Mouse (Mus musculus) heart, postnatal 0 days (tissue): ENCODE results near the gene Frem1. TPM values are rescaled to one million over a fixed set of nuclear protein-coding genes. Genes with fewer than 3 reads are reported as not detected.

Experiments used
- ATAC-seq: fragments of 200-750 bp; cut with Nextera tagmentation; 2 replicates; pipeline ENCODE4 v1.8.0; 2017; ENCODE audit warnings: low read depth, moderate number of reproducible peaks, moderate library complexity; ENCODE audit not compliant: insufficient read depth
- DNase-seq: peaks from one replicate; pipeline ENCODE4 v3.0.0-alpha.2; 2016; ENCODE audit warnings: low spot score
- H3K27ac ChIP-seq: fragments of 300-500 bp; sonication (generic); 2 replicates; pipeline ENCODE4 v1.5.1; 2014; ENCODE audit warnings: low read depth, mild to moderate bottlenecking
- H3K27me3 ChIP-seq: fragments of 300-500 bp; sonication (generic); 2 replicates; pipeline ENCODE4 v1.6.1; 2014; ENCODE audit warnings: low read length, mixed read lengths; ENCODE audit not compliant: control insufficient read depth, insufficient read depth
- H3K36me3 ChIP-seq: fragments of 300-500 bp; sonication (generic); replicated peaks from 2 replicates; pipeline ENCODE4 v1.6.1; 2014; ENCODE audit warnings: low read length, mixed read lengths; ENCODE audit not compliant: control insufficient read depth, insufficient read depth
- H3K4me1 ChIP-seq: fragments of 300-500 bp; sonication (generic); 2 replicates; pipeline ENCODE4 v1.6.1; 2014; ENCODE audit warnings: antibody characterized with exemption; ENCODE audit not compliant: control insufficient read depth, insufficient read depth
- H3K4me2 ChIP-seq: fragments of 300-500 bp; sonication (generic); 2 replicates; pipeline ENCODE4 v1.6.1; 2014; ENCODE audit warnings: low read depth, mild to moderate bottlenecking, low read length, moderate library complexity
- H3K4me3 ChIP-seq: fragments of 300-500 bp; sonication (generic); 2 replicates; pipeline ENCODE4 v1.5.1; 2014; ENCODE audit warnings: low read depth, low read length
- H3K9ac ChIP-seq: fragments of 300-500 bp; sonication (generic); replicated peaks from 2 replicates; pipeline ENCODE4 v1.6.1; 2014; ENCODE audit warnings: low read depth, low read length, mixed read lengths
- H3K9me3 ChIP-seq: fragments of 300-500 bp; sonication (generic); replicated peaks from 2 replicates; pipeline ENCODE4 v1.6.1; 2016; ENCODE audit warnings: low read length; ENCODE audit not compliant: control insufficient read depth
- CTCF ChIP-seq: IDR thresholded peaks from 2 replicates; pipeline ENCODE4 v1.5.1; 2016; ENCODE audit warnings: antibody characterized with exemption, control low read depth, low read depth
- EP300 ChIP-seq: IDR thresholded peaks from 2 replicates; pipeline ENCODE4 v1.6.1; 2016; ENCODE audit warnings: antibody characterized with exemption, low read depth
- WGBS: fragments of 180-500 bp; shearing (Covaris S2); extraction: QIAGEN DNeasy Blood & Tissue Kit; methylation state at CpG from one replicate; pipeline ENCODE4 v1.1.7; 2014; 5-methylcytosine and 5-hydroxymethylcytosine counted together
- polyA plus RNA-seq: library from polyadenylated mRNA; unstranded; fragments of >200 nt; fragmentation: Nextera tagmentation; extraction: Ambion mirVana; gene quantifications from 2 replicates; pipeline ENCODE4 v1.2.1, GENCODE M21; 2015
- total RNA-seq: library from RNA; depleted of rRNA; stranded (reverse); fragments of >200 nt; gene quantifications from 2 replicates; pipeline ENCODE4 v1.2.3, GENCODE M21; 2014; ENCODE audit warnings: low replicate concordance

Frem1 gene
- total and polyA plus RNA-seq, 2 experiments from 2014 or later: 1.1 to 10.3 TPM

DNA sequence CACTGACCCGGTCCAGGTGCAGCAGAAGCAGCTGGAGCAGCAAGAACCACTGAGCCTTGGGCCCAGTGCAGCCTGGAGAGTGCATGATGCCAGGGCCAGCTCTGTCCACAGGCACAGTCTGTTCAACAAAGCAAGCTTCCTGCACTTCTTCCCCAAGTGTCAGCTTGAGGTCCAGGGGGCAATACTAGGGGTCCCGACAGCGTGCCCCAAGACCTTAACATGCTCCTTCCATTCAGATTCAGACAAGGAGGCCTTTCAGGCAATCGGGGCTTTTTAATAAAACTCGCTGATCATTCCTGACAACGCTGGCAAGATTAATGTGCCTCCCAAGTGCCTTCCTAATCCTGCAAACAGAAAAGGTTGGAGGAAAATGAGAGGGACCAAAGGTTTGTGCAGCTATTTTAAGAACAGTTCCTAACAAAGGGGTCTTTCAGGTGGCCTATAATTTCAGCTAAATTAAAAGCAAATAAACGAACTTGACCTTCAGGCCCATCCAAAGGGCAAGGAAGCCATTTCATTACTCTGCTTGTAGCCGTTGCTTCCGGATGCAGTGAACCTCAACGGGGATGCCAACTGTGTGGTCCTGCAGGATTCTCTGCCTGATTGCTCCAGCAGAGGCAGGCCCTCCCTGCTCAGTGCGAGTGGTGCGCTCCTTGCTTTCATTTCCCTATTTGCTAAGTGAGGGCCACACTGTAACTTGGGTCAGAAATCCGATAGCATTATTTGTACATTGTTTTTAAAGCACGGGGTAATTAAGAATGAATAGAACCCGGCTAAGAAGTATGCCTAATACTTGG is 31.2 kb downstream of the Frem1 start:
- DNase-seq (no peak), ATAC-seq (no peak)
- Histone ChIP-seq H3K4me3 (no peak overlapping the region), H3K36me3 (no peaks in the 10 kb centered on the region), H3K4me2 (no peak overlapping the region), H3K27ac (no peak overlapping the region), H3K9ac (no peak overlapping the region), H3K27me3 (no peaks in the 10 kb centered on the region), H3K9me3 (no peaks in the 10 kb centered on the region), H3K4me1 (no peaks in the 10 kb centered on the region)
- WGBS: 75% methylated on average over 15 of the region's 15 CpGs
- TF ChIP-seq EP300: no peak
- no peak for TF ChIP-seq CTCF

DNA sequence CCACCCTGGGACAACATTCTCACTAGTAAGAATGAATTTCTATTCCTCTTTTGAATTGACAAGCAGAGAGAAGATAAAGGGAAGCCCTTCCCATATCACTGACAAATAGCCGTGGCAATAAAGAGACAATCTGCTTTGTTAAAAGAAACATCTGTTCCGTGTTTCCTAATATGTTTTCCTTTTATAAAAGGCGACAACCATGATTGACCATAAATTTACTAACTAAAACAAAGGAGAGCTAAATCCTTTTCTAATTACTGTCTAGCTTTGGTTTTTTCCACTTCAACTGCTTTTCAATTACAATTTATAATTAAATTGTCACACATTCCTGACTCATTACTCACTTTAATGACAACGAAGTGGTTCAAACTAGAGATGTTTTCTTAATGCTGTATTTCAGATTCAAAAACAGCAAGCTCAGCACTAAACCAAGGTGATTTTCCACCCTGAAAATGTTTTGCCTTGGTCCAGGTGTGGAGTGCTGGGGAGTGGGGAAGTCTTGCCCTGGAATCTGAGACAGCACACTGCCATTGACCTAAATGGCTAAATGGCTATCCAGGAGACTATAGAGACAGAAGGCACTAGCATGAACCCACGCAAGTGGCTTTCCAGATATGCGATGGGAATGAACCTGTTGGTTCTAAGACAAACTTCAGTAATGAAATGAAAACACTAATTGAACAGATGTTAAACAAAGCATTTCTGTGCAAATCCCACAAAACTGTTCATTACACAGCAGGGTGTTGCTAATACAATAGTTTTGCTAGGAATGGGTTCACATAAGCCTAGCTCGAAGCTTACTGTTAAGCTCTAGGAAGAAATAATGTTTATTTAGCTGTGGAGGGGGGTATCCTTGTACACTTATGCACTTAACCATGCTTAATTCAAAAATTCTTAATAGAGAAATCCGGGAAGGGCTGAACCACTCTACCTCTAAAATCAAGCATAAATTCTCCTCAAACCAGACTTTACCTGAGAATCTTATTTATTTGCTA is 33.7 kb downstream of the Frem1 start:
- WGBS: 73% methylated on average over 8 of the region's 8 CpGs
- no peak overlapping the region for H3K27ac ChIP-seq

DNA sequence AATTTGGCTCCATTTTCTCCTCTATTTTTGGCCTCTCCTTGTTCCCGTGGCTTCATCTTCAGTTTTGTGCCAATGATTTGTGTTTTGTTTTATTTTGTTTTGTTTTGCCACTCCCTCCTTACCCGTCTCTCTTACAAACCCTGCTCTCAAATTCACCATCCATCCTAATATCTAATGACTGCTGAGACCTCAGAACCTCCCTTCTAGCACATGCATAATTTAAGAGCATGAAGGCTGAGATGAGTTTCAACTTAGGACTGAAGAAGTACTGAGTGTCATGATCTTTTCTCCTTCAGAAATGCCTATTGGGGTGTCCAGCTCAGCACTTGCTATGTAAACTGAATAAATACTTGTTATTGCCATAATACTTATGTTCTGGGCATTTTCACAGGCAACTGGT is 37.6 kb downstream of the Frem1 start:
- no peaks in the 10 kb centered on the region for H3K27me3 ChIP-seq
- no peak overlapping the region for H3K4me2 ChIP-seq
- ATAC-seq (no peak), DNase-seq (no peak)
- H3K9me3 ChIP-seq: no peaks in the 10 kb centered on the region
- 39% methylated on average over 2 of the region's 2 CpGs for WGBS
- H3K36me3 ChIP-seq: no peaks in the 10 kb centered on the region
- no peak overlapping the region for H3K9ac ChIP-seq
- no peaks in the 10 kb centered on the region for H3K4me1 ChIP-seq
- H3K27ac ChIP-seq: no peak overlapping the region
- no peak overlapping the region for H3K4me3 ChIP-seq
- TF ChIP-seq EP300: no peak
- no peak for TF ChIP-seq CTCF

More for the DNA sequence above, 33.7 kb downstream of the Frem1 start:
- no peaks in the 10 kb centered on the region for H3K4me1 ChIP-seq
- no peaks in the 10 kb centered on the region for H3K36me3 ChIP-seq
- no peak overlapping the region for H3K9ac ChIP-seq
- TF ChIP-seq EP300 (no peak), CTCF (no peak)
- ATAC-seq (no peak), DNase-seq (no peak)
- H3K4me2 ChIP-seq: no peak overlapping the region
- H3K4me3 ChIP-seq: no peak overlapping the region
- H3K27me3 ChIP-seq: no peaks in the 10 kb centered on the region
- no peaks in the 10 kb centered on the region for H3K9me3 ChIP-seq

DNA sequence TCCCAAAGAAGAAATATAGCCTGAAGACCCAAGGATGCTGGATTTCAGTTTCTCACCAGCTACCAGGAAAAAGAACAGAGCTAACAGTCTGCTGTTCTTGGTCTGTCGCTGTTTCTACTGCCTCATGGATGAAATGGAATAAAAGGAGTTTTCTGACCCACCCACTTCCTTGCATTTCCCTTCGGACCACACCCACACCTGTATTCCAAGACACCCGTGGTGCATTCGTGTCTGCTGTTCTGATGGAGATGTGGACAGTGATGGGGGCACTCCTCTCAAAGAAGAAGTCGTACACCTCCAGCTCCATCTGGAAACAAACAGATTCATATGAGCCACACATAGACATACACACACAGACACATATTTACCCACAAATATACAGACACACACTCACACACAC is 48.1 kb downstream of the Frem1 start:
- Histone ChIP-seq H3K9me3 (no peaks in the 10 kb centered on the region), H3K4me1 (no peaks in the 10 kb centered on the region), H3K36me3 (no peaks in the 10 kb centered on the region), H3K27ac (no peak overlapping the region), H3K4me2 (no peak overlapping the region), H3K27me3 (no peaks in the 10 kb centered on the region), H3K4me3 (no peak overlapping the region), H3K9ac (no peak overlapping the region)
- ATAC-seq (no peak), DNase-seq (no peak)
- TF ChIP-seq CTCF (no peak), EP300 (no peak)
- 83% methylated on average over 5 of the region's 5 CpGs for WGBS

DNA sequence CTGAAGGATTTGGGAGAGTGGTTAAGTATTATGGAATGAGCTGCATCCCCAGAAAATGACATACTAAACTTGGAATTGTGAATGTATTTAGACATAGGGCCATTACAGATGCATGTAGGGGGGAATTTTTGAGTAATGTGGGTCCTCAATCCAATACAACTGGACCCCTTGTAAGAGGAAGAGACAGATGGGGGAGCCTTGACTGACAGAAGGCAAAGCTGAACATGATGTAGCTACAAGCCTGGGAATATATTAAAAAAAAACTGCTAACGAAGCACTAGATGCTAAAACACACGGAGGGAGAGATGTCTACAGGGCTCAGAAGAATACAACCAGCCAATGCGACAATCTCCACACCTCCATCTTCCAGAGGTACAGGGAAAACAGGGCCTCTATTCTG is 60.1 kb downstream of the Frem1 start:
- no peak overlapping the region for H3K27ac ChIP-seq
- no peak overlapping the region for H3K4me3 ChIP-seq
- no peak for DNase-seq
- no peak overlapping the region for H3K9ac ChIP-seq
- TF ChIP-seq EP300 (no peak), CTCF (no peak)
- 95% methylated on average over 3 of the region's 3 CpGs for WGBS
- H3K4me1 ChIP-seq: no peaks in the 10 kb centered on the region
- no peaks in the 10 kb centered on the region for H3K27me3 ChIP-seq
- no peak overlapping the region for H3K4me2 ChIP-seq
- no peak for ATAC-seq
- H3K9me3 ChIP-seq: no peaks in the 10 kb centered on the region
- H3K36me3 ChIP-seq: no peaks in the 10 kb centered on the region
